Mouse (Mus musculus): ENCODE measurements around the gene Adamts15.

GRCm38 (mm10) chr9:30943341-30943740 lies 21.1 kb upstream of the Adamts15 start:
- no peak for TF ChIP-seq POLR2A (IDR thresholded peaks at IDR 0.05; ENCODE audit: insufficient read depth, low read length)
- TF ChIP-seq CTCF (IDR thresholded peaks at IDR 0.05; ENCODE audit: low read depth, low read length) = no peak

Data from ES-Bruce4 (cell line).